Mouse (Mus musculus) layer of hippocampus, postnatal 10 days (tissue): Measurements from ENCODE around the gene Rbfox2. TPM values are rescaled to one million over a fixed set of nuclear protein-coding genes. Genes with fewer than 3 reads are reported as not detected.
"Not testable (repeated sequence)": the region's sequence is repeated elsewhere in the genome, so short reads cannot be mapped to it uniquely, and the experiment has no call there.

Experiments
- DNase-seq, 2 experiments: peaks; one replicate each; pipeline ENCODE4 v3.0.0; 2021; ENCODE audit warnings: low spot score in 2 of 2
- total RNA-seq, 2 experiments: library from RNA; stranded (reverse); gene quantifications; 2 replicates each; pipeline ENCODE4 v1.2.3; 2021

The Rbfox2 gene
- total RNA-seq, 2 experiments from 2014 or later: 232 to 253 TPM

DNA sequence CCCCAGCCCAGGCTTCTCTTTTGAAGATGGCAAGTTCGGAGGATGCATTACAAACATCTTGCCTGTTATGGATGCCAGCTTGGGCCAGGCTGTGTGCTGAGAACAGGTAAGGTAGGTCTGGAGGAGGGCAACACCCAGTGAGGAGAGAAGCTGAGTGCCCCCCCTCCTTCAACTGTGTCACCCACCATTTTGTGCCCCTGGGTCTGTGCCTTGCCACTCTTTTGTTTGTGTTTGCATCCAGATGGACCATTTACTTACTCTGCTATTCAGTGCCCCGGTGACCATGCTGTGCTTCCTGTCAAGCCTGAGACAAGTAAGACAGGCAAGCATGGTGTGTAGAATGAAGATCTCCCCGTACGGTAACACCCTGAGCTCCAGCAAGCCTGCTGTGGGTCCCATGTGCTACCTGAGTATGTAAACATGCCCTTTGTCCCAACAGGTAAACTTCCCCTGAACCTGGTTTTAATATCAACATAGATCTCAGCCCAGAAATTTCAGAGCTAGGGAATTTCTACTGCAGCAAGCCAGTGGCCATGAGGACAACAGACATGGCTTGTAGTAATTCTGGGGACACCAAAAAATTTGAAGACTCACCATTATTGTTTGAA is 234.1 kb downstream of the Rbfox2 start:
- no peak for DNase-seq

DNA sequence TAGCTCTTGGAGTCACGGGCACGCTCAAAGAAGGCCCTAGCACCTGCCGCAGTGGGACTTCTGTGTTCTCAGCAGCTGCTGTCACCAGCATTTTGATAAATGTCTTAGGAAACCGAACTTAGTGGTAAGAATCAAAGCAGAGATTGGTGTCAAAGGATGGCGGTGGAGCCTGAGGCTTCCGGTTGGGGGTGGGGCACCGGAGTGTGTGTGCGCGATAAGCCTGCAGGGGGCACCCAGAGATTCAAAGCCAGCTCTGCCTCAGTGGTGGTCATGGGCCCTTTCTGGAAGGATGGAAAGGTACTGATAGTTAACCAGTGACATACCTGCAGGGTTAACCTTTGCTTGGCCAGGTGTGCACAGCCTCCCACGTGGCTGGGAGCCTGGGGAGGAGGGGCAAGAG is 235.3 kb downstream of the Rbfox2 start:
- DNase-seq: peak in 1 of 2 experiments; percentile 60

DNA sequence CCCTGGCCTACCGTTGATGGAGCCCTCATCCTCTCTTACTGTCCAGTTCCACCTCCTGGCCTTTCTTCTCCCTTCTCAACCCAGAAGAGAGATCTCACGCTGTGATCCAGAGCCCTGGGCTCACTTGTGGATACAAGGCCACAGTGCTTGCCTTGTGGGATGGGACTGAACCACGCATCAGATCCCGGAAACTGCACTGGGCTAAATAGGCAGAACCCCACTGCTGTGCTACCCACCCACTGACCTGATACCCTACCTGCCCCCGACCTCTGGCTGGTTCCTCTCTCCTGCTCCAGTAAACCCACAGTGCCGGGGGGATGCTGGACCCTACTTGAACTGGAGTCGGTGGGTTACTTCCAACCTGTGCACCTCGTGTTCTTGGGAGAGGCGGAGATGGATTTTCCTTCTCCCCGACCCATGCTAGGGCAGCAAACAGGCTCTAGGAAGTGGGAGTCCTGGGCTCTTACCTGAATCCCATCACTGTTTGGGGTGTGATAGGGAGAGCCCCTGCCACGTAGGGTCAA is 236.0 kb downstream of the Rbfox2 start:
- no peak for DNase-seq

DNA sequence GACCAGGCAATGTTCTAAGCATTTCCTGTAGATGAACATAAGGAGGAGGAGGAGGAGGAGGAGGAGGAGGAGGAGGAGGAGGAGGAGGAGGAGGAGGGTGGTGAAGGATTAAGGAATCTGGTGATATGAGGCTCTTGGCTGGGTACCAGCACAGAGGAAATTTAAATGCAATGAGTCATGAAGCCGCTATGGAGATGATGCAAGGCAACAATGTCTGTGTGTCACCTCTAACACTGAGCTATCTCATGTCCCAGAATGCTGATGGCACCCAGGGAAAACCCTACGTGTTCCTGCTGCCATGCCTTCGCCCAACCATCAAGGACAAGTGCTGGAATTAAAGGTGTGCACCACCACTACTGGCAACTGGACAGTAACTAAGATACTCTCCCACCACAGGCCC is 237.8 kb downstream of the Rbfox2 start:
- DNase-seq: no peak

DNA sequence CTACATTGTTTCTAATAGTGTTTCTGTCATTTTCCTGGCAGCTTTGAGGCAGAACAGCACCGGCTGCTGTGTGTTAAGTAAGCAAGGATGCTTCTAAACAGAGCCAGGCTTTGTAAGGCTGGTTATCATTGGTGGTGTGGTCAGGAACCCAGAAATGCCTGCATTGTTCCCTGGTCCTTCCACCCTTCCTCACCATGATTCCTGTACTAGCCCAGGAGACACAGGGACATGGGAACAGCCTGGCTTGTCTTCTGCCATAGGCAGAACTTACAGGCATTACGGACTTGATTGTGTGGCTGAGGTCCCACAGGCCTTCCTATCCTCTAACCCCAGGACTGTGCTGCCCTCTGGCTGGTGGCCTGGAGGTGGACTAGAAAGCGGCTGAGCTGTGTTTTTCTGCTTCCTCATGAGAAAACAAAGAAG is 238.4 kb downstream of the Rbfox2 start:
- DNase-seq: no peak

DNA sequence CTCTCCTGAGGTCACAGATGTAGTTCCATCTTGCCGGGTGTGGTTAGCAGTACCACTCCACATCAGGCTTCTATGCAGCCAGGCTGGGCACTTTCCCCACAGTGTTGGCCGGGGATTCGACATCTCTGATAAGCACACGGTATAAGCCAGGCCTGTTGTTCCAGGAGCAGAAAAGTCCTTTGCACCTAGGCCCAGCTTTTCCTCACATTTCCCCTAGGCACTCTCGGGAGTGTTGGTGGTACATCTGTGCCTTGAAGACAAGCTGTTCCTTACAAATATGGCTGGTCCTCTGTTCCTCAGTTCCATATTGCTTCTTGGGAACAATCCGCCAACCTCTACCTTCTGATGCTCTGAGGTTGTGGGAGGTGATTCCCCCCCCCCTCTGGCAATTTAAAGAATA is 240.6 kb downstream of the Rbfox2 start:
- DNase-seq: no peak

DNA sequence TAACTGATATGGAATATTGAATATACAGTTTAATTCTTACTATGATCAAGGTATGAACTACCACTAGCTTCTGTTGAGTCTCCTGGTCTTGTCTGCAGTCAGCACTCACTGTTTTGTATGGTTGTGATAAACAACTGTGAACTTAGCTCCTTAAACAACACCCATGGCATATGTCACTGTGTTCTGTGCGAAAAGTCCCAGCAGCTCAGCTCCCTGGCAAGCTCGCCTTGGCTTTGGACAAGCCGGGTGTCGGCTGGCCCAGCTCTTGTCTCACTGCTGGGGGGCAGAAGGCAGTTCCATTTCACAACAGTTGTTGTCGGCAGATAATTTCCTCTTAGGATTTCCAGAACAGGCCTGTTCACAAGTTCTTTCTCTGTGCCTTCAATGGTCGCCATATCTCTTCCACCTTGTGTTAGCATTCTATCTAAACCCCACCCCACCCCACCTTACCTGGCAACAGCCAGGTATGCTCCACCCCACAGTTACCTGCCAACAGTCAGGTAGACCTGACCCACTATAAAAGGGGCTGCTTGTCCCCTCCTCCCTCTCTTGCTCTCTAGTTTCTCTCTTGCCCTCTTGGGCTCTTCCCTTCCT is 241.4 kb downstream of the Rbfox2 start:
- DNase-seq: peak in 1 of 2 experiments; percentile 16

DNA sequence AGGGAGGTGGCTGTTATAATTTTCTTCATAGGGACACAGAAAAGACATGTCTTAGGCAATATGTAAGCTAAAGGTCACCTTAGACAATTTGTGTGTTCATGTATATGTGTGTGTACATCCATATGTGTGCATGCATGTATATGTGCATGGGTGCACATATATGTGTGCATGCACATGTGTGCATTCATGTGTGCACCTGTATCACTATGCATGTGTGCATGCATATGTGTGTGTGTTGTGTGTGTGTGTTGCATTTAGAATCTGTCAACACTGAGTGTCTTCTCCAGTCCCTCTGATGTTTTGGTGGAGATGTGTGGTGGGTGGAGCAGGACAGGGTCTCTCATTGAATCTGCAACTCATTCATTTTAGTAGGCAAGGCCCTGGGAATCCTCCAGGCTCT is 244.1 kb downstream of the Rbfox2 start:
- no peak for DNase-seq

DNA sequence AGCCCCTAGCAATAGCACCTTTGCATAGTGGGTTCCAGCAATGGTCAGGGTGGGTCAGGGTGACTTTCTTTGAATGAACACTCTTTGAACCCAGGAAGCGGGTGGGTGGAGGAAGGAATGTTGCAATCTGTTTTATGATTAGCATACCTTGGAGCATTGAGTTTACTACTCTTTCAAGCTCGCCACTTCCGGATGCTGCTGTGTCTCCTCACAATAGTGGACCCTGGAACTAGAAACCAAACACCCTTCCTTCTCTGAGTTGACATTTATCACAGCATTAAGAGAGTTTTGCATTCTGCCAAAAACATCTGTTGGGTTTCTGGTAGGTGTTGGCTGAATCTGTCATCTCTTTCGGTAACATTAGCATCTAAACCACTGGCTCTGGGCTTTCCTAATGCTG is 247.4 kb downstream of the Rbfox2 start:
- DNase-seq: not testable (repeated sequence)

DNA sequence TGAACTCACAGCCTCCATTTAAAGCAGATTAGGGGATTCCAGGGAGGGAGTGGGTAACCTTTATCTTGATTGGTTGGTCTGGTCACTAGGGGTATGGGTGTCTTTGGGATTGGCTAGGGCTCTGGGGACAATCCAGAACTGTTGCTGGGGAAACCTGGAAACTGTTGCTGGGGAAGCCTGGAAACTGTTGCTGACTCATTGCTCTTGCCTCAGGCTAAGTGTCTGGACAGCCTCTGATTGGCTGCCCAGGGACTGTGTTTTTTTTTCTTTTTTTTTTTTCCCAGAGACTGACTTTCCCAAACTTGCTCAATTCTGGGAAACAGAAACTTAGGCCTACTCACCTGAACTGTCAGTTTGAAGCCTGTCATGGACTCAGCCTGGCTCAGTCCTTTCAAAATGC is 248.2 kb downstream of the Rbfox2 start:
- no peak for DNase-seq

DNA sequence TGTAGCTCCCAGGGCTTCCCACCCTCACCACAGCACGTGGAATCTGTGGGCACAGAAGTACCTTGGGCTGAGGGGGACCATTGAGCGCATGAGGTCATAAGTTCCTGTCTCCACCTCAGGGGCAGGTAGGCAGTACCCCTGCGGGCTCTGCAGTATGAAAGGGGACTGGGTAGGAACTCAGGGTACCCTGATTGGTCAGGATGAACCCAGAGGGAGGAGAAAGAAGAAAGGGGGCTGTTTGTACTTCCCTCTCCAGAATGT is 250.1 kb downstream of the Rbfox2 start:
- no peak for DNase-seq

DNA sequence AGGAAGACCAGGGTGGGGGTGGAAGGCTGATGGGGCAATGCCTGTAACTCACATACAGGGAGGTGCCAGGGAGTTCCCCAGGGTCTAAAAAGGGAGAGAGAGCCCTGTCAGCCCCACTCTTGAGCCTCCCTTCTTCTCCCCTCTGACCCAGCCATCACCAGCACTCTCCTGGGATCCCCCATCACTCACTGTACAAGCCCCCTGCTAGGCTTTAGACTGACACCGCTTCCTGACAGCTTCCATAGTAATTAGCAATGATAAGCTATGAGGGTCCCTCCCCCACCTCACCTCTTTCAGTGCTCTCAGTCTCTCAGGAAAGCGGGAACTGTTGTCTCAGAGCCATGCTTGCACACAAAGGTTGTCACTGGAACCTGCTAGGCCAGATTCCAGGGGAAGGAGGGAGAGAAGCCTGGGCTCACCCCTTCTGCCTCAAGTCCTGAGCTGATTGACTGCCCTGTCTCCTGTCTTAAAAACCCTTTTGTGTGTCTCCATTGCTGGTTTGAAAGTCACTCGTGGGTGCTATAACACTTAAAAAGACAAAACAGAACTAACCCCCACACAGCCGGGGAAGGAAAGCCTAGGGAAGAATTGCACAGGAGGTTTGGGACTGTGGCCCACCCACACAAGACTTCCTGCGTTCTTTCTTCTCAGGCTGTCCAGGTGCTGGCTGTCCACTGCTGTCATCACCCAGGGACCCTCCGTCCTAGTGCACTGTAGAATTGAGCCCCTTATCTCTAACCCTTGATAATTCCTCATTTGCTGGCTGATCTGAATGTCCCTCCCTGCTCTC is 250.6 kb downstream of the Rbfox2 start:
- DNase-seq: no peak

DNA sequence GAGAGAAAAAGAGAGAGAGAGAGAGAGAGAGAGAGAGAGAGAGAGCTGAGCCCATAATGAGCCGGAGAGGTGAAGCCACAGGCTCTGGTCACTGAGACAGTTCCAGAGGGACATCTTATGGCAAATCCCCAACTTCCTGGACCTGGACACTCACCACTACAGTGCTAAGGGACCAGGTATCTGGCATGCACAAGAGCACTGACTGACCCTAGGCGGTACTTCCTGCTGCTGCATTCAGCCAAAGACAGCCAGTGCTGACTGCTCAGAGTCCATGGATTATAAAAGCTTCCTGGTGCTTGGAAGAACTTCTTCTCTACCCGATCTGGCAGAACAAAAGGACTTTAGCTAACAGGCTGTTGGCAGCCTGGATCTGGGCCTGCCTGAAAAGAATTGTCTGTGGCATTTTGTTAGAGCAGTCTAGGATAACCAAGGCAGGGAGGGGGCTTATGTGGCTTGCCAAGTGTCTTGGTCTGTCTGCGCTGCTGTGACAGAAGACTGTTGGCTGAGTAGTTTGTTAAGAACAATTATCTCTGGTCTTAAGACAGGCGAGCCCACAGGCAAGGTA is 252.1 kb downstream of the Rbfox2 start:
- no peak for DNase-seq

DNA sequence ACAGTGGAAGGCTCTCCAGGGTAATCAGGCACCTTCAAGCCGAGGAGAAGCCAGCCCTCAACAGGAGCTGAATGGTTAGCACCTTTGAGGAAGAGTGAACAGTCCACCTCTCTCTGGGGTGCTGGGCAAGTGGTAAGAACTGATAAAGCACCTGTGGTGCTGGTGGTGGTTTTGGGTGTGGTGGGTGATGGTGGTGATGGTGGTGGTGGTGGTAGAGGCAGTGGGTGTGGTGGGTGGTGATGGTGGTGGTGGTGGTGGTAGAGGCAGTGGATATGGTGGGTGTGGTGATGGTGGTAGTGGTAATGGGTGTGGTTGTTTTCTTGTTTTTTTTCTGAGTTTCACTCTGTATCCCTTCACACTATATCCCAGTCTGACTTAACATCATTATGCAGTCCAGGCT is 253.8 kb downstream of the Rbfox2 start:
- DNase-seq: no peak

DNA sequence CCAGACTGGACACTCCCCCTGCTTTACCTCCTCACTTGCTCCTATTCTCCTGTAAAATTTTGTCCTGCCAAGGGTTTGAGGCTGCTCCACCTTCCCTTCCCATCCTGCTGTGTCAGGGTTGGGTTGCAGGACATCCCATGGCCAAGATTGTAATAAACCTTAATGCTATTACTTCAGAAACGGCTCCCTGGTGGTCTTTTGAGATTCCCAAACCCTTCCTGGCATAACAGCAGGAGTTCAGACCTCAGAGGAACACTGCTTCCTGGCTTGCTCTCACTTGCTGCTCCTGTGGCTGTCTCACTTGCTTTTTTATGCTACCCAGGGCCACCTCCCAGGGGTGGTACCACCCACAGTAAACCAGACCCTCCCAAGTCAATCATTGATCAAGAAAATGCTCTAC is 254.6 kb downstream of the Rbfox2 start:
- no peak for DNase-seq

DNA sequence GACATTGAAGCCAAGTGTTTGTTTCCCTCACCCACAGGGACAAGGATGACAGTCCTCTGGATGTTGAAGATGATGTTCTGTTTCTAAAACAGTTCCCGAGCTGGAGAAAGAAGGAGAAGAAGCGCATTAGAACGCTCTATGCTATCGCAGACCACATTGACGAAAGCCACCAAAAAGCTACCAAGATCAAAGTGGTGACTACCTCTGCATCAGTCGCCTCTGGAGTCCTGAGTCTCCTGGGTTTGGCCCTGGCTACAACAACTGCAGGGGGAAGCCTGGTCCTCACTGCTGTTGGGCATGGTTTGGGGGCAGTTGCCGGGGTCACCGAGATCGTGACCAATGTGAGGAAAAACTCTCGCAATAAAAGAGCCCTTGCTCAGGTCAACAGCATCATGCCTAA is 256.2 kb downstream of the Rbfox2 start, which contains the start of gene Mb:
Gene Mb, minus strand, starts transcription at position 101 of the 400 bp plus-strand sequence.
- no peak for DNase-seq

DNA sequence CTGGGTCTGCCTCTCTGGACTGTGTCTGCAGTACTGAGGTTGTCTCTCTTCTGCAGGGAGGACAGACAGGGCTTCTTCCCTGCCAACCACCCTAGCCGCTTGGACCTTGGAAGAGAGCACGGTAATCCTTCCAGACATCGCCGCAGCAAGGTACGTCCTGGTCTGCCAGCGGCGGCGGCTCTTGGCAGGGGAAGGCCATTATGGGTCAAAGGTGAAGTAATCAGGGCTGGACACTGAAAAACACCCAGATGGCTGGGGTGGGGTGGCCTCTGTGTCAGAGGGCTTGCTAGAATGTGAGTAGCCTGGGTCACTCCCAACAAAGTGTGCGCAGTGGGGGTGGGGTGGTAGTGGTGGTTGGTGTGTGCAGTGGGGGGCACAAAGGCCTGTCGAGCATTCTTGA is 261.2 kb downstream of the Rbfox2 start:
- DNase-seq: no peak

DNA sequence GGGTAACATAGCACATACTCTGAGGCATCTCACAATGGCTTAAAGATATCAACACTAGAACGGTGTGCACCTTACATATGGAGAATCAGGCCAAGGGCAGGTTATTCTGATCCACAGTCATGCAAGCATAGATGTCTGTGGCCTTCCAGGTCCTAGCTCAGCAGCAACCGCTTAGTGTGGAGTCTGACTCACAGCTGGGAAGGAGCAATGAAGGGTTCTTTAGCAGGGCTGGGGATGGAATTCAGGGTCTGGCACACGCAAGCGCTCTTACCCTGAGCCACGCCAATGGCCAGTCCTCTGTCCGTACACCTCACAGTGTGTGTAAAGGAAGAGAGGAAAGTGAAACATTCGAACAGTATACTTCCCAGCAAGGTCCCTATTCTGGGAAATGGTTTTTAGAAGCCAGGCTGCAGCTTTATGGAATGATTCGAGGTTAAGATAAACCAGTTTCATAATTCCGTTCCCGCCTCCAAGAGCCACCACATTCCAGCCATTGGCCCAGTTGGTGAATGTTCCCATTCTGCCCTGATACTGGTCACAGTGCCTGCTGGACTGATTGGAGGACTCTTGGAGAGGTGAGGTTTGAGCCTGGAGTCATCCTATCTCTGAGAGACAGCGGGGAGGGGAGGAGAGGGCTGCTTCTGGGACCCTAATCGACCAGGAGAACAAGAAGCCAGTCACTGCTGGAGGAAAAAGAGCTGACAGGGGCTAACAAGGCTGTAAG is 262.0 kb downstream of the Rbfox2 start, which contains the start of gene Apol6:
Gene Apol6, plus strand, starts transcription at position 133 of the 724 bp plus-strand sequence.
- no peak for DNase-seq

DNA sequence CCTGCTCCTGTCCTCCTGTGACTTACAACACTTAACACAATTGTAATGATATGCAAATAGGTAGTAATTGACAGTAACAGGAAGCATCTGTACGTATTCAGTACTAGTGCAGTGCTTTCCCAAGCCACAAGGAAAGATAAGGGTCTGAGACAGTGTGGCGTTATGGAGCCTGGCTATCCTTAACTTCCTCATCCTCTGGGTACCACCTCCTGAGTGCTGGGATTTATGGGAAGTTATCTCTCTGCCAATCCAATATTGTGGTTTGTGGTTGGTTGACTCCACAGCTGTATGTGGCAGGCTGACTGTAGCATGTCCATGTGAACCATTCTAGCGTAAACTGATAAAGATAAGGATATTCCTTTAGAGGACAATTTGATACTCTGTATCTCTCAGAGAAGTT is 266.0 kb downstream of the Rbfox2 start:
- no peak for DNase-seq

DNA sequence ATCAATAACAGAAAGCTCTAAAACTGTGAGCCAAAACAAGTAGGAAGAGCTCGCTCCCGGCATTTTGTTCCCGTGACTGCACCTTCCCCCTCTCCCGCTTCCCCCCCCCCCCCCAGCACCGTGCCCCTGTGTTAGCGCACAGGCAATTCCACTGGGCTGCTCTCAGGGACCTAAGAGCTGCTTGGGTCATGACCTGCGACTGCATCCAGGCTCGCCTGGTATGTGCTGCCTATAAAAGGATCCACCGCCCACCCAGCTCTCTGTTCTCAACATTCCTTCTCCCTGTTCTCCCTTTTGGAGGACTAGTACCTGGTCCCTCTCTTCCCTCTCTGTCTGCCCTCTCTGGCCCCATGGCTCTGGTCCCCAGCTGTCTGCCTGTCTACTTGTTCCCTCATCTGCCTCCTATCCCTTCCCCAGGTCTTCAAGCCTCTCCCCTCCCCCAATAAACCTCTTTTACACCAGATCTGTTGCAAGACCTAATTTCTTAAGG is 267.5 kb downstream of the Rbfox2 start:
- DNase-seq: no peak
